Mouse (Mus musculus) limb, embryonic 11.5 days (tissue): ENCODE measurements around the gene Itpk1. TPM values are rescaled to one million over a fixed set of nuclear protein-coding genes. Genes with fewer than 3 reads are reported as not detected.

ENCODE experiments used
- ATAC-seq: fragments of 200-750 bp; cut with Nextera tagmentation; 2 replicates; pipeline ENCODE4 v1.8.0; 2017; ENCODE audit warnings: low read depth; ENCODE audit not compliant: insufficient number of reproducible peaks, low FRiP score, low TSS enrichment
- DNase-seq: peaks from one replicate; pipeline ENCODE4 v3.0.0-alpha.2; 2015; ENCODE audit warnings: low spot score
- H3K27ac ChIP-seq: fragments of 300-500 bp; sonication (generic); replicated peaks from 2 replicates; pipeline ENCODE4 v1.5.1; 2014; ENCODE audit warnings: low read depth, mild to moderate bottlenecking, low read length
- H3K27me3 ChIP-seq: fragments of 300-500 bp; sonication (generic); 2 replicates; pipeline ENCODE4 v1.6.1; 2014; ENCODE audit warnings: mild to moderate bottlenecking, low read length, mixed read lengths; ENCODE audit not compliant: control insufficient read depth, insufficient read depth
- H3K36me3 ChIP-seq: fragments of 300-500 bp; sonication (generic); 2 replicates; pipeline ENCODE4 v1.6.1; 2014; ENCODE audit warnings: mild to moderate bottlenecking, low read length, moderate library complexity, mixed read lengths; ENCODE audit not compliant: control insufficient read depth, insufficient read depth
- H3K4me1 ChIP-seq: fragments of 300-500 bp; sonication (generic); 2 replicates; pipeline ENCODE4 v1.6.1; 2014; ENCODE audit warnings: low read length, mixed read lengths; ENCODE audit not compliant: control insufficient read depth, insufficient read depth
- H3K4me2 ChIP-seq: fragments of 300-500 bp; sonication (generic); 2 replicates; pipeline ENCODE4 v1.6.1; 2014; ENCODE audit warnings: low read depth, mild to moderate bottlenecking, moderate library complexity; ENCODE audit not compliant: severe bottlenecking
- H3K4me3 ChIP-seq: fragments of 300-500 bp; sonication (generic); 2 replicates; pipeline ENCODE4 v1.5.1; 2014; ENCODE audit warnings: low read depth, low read length
- H3K9ac ChIP-seq: fragments of 300-500 bp; sonication (generic); 2 replicates; pipeline ENCODE4 v1.6.1; 2014; ENCODE audit warnings: mild to moderate bottlenecking, low read length
- H3K9me3 ChIP-seq: fragments of 300-500 bp; sonication (generic); 2 replicates; pipeline ENCODE4 v1.6.1; 2016; ENCODE audit warnings: low read length; ENCODE audit not compliant: control insufficient read depth
- WGBS: fragments of 180-500 bp; shearing (Covaris S2); extraction: QIAGEN DNeasy Blood & Tissue Kit; methylation state at CpG from one replicate; pipeline ENCODE4 v1.1.7; 2014; 5-methylcytosine and 5-hydroxymethylcytosine counted together
- polyA plus RNA-seq: library from polyadenylated mRNA; unstranded; fragments of >200 nt; fragmentation: Nextera tagmentation; extraction: Ambion mirVana; gene quantifications from 2 replicates; pipeline ENCODE4 v1.2.1, GENCODE M21; 2014

The Itpk1 gene
- polyA plus RNA-seq, 1 experiment from 2014 or later, result 7.7 TPM

DNA sequence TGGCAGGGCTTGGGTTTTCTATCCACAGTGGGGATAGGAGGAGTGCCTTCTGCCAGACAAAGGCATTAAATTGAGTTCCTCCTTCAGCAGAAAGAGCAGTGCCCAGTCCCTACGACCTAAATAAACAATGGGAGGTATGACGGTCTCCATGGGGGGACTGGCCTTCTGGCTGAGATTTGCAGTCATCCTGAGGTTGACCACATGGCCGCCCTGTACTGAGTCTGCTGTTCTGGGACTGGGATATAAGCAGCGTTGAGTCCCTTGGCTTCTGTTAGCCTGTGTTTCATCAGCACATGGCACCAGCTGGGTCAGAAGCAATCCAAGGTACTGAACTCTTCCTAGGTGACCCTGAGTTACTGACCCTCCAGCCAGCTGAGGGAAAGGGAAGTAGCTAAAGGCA, 88.5 kb downstream of the Itpk1 start:
- Histone ChIP-seq H3K36me3 (no peaks in the 10 kb centered on the region), H3K4me3 (no peak overlapping the region), H3K27me3 (no peaks in the 10 kb centered on the region), H3K9me3 (no peaks in the 10 kb centered on the region), H3K4me1 (peaks cover 19% of the 10 kb centered on the region), H3K9ac (no peak overlapping the region), H3K4me2 (no peak overlapping the region), H3K27ac (no peak overlapping the region)
- no peak for ATAC-seq
- 52% methylated on average over 4 of the region's 4 CpGs for WGBS
- no peak for DNase-seq

DNA sequence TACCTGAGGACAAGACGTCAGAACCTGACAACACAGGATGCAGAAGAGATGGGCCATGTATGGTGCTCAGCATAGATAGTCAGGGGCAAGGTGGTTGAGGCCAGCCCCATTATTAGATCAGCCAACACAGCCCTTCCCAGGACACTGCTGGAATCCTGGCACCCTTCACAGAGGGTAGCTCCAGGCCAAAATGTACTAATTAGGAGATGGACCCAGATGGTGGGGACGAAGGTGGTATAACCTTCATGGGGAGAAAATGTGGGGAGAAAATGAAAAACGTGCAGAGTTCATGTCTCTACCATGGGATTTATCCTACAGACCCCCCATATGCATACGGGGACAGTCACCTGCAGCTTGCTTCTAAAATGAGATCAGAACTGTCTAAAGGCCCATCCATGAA, 91.3 kb downstream of the Itpk1 start:
- no peak for DNase-seq
- Histone ChIP-seq H3K9me3 (no peaks in the 10 kb centered on the region), H3K27me3 (no peaks in the 10 kb centered on the region), H3K27ac (no peak overlapping the region), H3K9ac (no peak overlapping the region), H3K36me3 (no peaks in the 10 kb centered on the region), H3K4me3 (no peak overlapping the region), H3K4me1 (peaks cover 14% of the 10 kb centered on the region), H3K4me2 (no peak overlapping the region)
- ATAC-seq, result no peak
- 91% methylated on average over 4 of the region's 4 CpGs for WGBS

DNA sequence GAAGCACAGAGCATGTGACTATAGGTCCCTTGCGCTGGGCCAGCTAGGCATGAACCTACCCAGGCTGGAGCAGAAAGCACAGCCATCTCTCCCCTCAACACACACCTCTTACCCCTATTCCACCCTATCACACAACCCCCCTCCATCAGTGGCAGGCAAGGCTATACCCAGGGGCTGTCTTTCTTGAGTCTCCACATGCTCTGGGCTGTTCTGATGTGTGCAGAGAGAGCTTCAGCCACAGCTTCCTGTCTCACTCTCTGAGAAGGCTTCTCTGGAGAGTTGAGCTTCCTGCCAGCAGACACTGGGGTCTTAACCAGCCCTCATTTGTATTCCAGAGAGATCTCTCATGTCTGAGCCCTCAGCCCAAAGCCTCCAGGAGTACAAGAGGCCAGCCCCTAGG, 92.3 kb downstream of the Itpk1 start:
- no peak overlapping the region for H3K4me2 ChIP-seq
- DNase-seq (no peak), ATAC-seq (no peak)
- no peaks in the 10 kb centered on the region for H3K36me3 ChIP-seq
- no peak overlapping the region for H3K27ac ChIP-seq
- H3K27me3 ChIP-seq, result no peaks in the 10 kb centered on the region
- no peak overlapping the region for H3K4me3 ChIP-seq
- H3K9ac ChIP-seq, result no peak overlapping the region
- H3K9me3 ChIP-seq, result no peaks in the 10 kb centered on the region
- peaks cover 12% of the 10 kb centered on the region for H3K4me1 ChIP-seq
- WGBS, result 84% methylated on average over 1 of the region's 1 CpGs

DNA sequence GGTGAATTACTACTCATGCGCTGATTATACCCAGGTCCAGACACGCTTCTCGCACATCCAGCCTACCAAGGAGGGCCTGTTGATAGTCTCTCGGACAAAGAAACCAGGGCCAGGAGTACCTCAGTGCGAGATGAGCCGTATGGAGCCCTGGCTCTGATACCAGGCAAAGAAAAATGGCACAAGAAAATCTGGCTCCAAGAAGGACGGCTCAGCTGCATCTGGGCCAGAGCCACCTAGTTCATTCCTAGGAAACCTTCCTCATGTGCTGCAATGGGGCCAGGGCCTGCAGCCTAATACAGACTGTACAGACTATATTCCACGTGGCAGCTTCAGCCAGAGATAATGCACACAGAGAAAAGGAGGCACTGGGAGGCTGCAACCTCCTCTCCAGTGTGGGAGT, 93.8 kb downstream of the Itpk1 start:
- Histone ChIP-seq H3K9ac (no peak overlapping the region), H3K27ac (no peak overlapping the region), H3K36me3 (no peaks in the 10 kb centered on the region), H3K9me3 (no peaks in the 10 kb centered on the region), H3K4me1 (no peaks in the 10 kb centered on the region), H3K4me2 (no peak overlapping the region), H3K4me3 (no peak overlapping the region), H3K27me3 (no peaks in the 10 kb centered on the region)
- no peak for DNase-seq
- 91% methylated on average over 8 of the region's 8 CpGs for WGBS
- ATAC-seq, result no peak

DNA sequence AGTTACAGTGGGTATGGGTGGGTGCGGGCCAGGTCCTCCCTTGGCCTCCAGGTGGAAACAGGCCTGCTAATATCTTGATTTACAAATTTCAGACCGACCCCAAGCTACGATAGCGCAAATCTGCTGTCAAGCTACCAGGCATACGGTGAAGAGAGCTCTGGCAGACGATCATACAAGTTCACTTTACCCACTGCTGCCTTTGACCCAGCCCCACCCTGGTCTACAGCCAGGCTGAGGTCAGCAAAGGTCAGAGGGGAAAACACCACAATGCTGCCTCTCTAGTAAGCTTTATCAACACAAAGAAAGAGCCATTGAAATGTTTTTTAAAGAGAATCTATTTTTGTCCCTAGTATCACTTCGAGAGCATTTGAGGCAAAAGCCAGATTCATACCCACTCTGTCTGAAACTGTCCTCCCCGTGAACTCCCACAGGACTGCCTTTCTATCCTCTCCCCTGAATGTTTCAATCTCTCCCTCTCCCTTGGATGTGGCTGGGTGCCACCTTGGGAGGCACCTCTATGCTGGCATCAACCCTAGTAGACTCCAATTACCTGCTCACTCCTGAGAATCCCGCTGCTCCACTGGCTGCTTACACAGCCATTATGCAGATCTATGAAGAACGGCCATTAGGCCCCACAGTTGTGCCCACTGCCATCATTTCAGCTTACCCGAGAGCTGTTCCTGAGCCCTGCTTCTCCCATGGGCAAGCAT, 96.8 kb downstream of the Itpk1 start:
- no peaks in the 10 kb centered on the region for H3K27me3 ChIP-seq
- no peaks in the 10 kb centered on the region for H3K4me1 ChIP-seq
- ATAC-seq, result no peak
- DNase-seq, result no peak
- no peak overlapping the region for H3K27ac ChIP-seq
- WGBS, result 84% methylated on average over 11 of the region's 11 CpGs
- no peak overlapping the region for H3K4me3 ChIP-seq
- no peak overlapping the region for H3K4me2 ChIP-seq
- H3K9me3 ChIP-seq, result no peaks in the 10 kb centered on the region
- no peaks in the 10 kb centered on the region for H3K36me3 ChIP-seq
- no peak overlapping the region for H3K9ac ChIP-seq

DNA sequence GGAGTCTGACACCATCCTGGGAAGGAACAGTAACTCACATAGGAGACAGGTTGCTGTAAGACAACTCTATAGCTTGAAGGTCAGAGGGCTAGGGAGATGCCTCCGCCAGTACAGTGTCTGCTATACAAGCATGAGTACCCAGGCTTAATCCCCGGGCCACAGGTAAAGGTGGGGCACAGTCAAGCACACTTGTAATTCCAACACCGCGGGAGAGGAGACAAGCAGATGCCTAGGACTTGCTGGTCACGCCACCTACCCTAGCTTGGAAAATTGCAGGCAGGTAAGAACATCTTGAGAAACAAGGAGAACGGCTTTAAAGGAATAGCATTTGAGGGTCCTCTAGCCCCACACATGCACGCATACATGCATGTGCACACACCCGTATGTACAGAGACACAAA, 97.7 kb downstream of the Itpk1 start:
- WGBS, result 92% methylated on average over 8 of the region's 8 CpGs
- H3K9ac ChIP-seq, result no peak overlapping the region
- DNase-seq (no peak), ATAC-seq (no peak)
- H3K36me3 ChIP-seq, result no peaks in the 10 kb centered on the region
- peaks cover 4% of the 10 kb centered on the region; the same call in 1 of the 2 replicates for H3K4me1 ChIP-seq
- no peaks in the 10 kb centered on the region for H3K27me3 ChIP-seq
- no peak overlapping the region for H3K4me2 ChIP-seq
- no peak overlapping the region for H3K4me3 ChIP-seq
- no peaks in the 10 kb centered on the region for H3K9me3 ChIP-seq
- no peak overlapping the region for H3K27ac ChIP-seq

DNA sequence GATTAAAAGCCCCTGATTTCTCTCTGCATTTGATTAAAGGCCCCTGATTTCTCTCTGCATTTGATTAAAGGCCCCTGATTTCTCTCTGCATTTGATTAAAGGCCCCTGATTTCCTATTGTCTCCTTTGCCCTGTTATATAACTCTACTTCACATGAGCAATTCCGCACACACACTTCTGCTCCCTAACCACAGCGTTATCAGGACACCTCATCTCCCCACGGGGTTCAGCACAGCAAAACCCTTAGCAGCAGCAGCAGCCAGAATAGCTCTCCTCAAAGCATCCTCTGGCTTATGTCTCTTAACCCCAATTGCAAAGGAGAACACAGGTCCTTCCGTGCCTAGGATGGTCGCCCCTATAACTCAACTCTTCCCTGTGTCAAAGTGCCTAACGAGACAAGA, 99.1 kb downstream of the Itpk1 start:
- no peaks in the 10 kb centered on the region for H3K9me3 ChIP-seq
- no peaks in the 10 kb centered on the region for H3K36me3 ChIP-seq
- ATAC-seq (no peak), DNase-seq (no peak)
- WGBS, result 83% methylated on average over 6 of the region's 6 CpGs
- H3K27me3 ChIP-seq, result no peaks in the 10 kb centered on the region
- H3K9ac ChIP-seq, result no peak overlapping the region
- H3K4me2 ChIP-seq, result no peak overlapping the region
- no peak overlapping the region for H3K4me3 ChIP-seq
- H3K4me1 ChIP-seq, result peaks cover 18% of the 10 kb centered on the region
- H3K27ac ChIP-seq, result no peak overlapping the region

DNA sequence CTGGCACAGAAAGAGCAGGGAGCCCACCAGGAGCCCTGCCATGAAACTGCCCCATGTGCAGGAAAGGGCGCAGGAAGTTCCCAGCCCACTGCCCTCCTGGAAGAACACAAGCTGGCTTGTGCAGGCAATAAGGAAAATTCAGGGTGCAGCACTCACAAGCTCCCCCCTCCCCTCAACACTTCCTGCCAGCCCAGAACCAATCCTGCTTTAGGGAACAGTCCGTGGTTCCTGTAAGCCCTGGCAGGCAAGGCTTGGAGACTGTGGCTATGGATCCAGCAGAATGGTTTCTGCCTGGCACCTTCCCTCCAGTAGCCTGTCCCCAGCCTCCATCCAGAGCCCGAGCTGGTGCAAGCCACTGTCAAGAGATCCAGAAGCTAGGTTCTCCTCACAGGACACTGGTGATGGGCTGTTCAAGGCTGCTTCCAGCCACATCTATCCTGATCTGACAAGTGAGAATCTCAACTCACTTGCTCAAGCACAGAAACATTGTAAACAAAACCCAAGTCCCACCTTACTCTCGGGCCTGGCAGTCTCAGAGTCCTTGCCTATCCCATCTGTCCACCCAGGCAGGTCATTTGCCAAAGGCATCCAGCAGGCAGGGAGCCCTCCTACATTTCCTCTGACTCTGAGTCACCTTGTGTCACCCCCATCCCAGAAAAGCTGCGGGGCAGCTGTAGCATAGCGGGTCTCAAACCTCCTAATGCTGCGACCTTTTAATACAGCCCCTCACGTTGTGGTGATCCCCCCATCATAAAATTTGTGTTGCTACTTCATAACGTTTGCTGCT, 102.3 kb downstream of the Itpk1 start:
- no peak overlapping the region for H3K9ac ChIP-seq

More for the DNA sequence above, 102.3 kb downstream of the Itpk1 start:
- Histone ChIP-seq H3K4me3 (no peak overlapping the region), H3K9me3 (peaks cover 5% of the 10 kb centered on the region; the same call in 1 of the 2 replicates), H3K4me2 (no peak overlapping the region), H3K27ac (no peak overlapping the region), H3K27me3 (no peaks in the 10 kb centered on the region), H3K4me1 (peaks cover 26% of the 10 kb centered on the region), H3K36me3 (no peaks in the 10 kb centered on the region)
- ATAC-seq, result no peak
- WGBS, result 76% methylated on average over 9 of the region's 9 CpGs
- no peak for DNase-seq
